31 mouse cellular contexts compared by ENCODE assay signal in the genomic region with DNA sequence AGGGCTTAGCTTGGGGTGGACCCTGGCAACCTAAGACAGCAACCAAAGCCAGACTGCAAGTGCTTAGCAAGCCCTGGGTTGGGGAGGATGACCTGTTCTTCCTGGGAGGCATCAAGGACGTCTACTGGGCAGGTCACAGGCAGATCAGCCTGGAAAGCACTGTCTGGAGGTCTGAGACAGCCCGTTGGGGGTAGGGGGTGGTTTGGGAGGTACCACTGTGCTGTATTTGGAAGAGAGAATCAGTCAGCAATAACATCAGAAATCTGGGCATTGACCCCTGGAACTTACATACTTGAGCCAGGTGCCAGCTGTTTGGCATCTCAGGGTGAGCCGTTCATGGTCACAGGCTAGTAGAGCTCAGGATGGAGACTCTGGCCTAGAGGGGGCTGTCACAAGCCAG. TPM values are rescaled to one million over a fixed set of nuclear protein-coding genes. Genes with fewer than 3 reads are reported as not detected.
"Had no signal": no experiment of that assay in that cellular context is flagged by ENCODE, and none has a peak within 500 bp of the region (broad histone marks: within the 10 kb centered on the region; RNA-seq: fewer than 3 reads in every experiment).

No protein-coding gene starts in this region.

- H3K36me3 ChIP-seq: forebrain, embryonic 15.5 days; heart, embryonic 13.5 days; heart, embryonic 15.5 days; hindbrain, embryonic 13.5 days; hindbrain, embryonic 15.5 days; kidney, embryonic 15.5 days; limb, embryonic 13.5 days; limb, embryonic 15.5 days had no signal

- H3K9ac ChIP-seq: forebrain, embryonic 15.5 days; forebrain, postnatal 0 days; heart, embryonic 13.5 days; heart, embryonic 15.5 days; hindbrain, embryonic 13.5 days; hindbrain, embryonic 15.5 days; kidney, embryonic 15.5 days; limb, embryonic 13.5 days; limb, embryonic 15.5 days had no signal

- H3K4me1 ChIP-seq: forebrain, embryonic 15.5 days; heart, embryonic 13.5 days; heart, embryonic 15.5 days; hindbrain, embryonic 13.5 days; hindbrain, embryonic 15.5 days; limb, embryonic 15.5 days had no signal

- ATAC-seq: forebrain, embryonic 15.5 days; forebrain, postnatal 0 days; hindbrain, postnatal 0 days; intestine, embryonic 16.5 days had no signal

- H3K27me3 ChIP-seq: forebrain, embryonic 15.5 days; heart, embryonic 15.5 days; hindbrain, embryonic 13.5 days; hindbrain, embryonic 15.5 days; kidney, embryonic 15.5 days; limb, embryonic 13.5 days; limb, embryonic 15.5 days had no signal

- H3K9me3 ChIP-seq: forebrain, embryonic 15.5 days; heart, embryonic 13.5 days; heart, embryonic 15.5 days; hindbrain, embryonic 13.5 days; hindbrain, embryonic 15.5 days; kidney, embryonic 15.5 days; limb, embryonic 13.5 days; limb, embryonic 15.5 days had no signal

- DNase-seq: forebrain, postnatal 0 days; gastrocnemius, postnatal 14 days; gastrocnemius, postnatal 36 days; heart, adult 18-20 months; heart, postnatal 14 days; heart, postnatal 36 days; kidney, adult 11 months; kidney, adult 2 months; kidney, adult 9 months; kidney, postnatal 14 days; kidney, postnatal 36 days; layer of hippocampus, adult 9-11 months; layer of hippocampus, postnatal 36 days; left cerebral cortex, postnatal 4 days had no signal

- H3K27ac ChIP-seq: forebrain, embryonic 15.5 days; heart, embryonic 13.5 days; heart, embryonic 15.5 days; hindbrain, embryonic 13.5 days; hindbrain, embryonic 15.5 days; hindbrain, postnatal 0 days; kidney, embryonic 15.5 days; kidney, postnatal 0 days; limb, embryonic 13.5 days; limb, embryonic 15.5 days had no signal

- H3K4me3 ChIP-seq: forebrain, embryonic 15.5 days; heart, embryonic 13.5 days; heart, embryonic 15.5 days; hindbrain, embryonic 13.5 days; hindbrain, embryonic 15.5 days; kidney, embryonic 15.5 days; limb, embryonic 13.5 days; limb, embryonic 15.5 days had no signal

- H3K4me2 ChIP-seq: forebrain, embryonic 15.5 days; heart, embryonic 11.5 days; heart, embryonic 13.5 days; heart, embryonic 15.5 days; hindbrain, embryonic 13.5 days; hindbrain, embryonic 15.5 days; kidney, embryonic 15.5 days; limb, embryonic 13.5 days; limb, embryonic 15.5 days had no signal

RNA-seq across cellular contexts. Expression of gene Prr23a1, which starts 26.2 kb away (rescaled TPM):
- polyA plus RNA-seq: forebrain, embryonic 15.5 days; gonadal fat pad, adult 2 months; heart, embryonic 11.5 days; heart, embryonic 13.5 days; heart, embryonic 15.5 days; heart, postnatal 0 days; hindbrain, embryonic 11.5 days; hindbrain, embryonic 13.5 days; hindbrain, postnatal 0 days; intestine, embryonic 16.5 days; kidney, adult 2 months; kidney, embryonic 15.5 days; kidney, postnatal 0 days; large intestine, adult 2 months; limb, embryonic 11.5 days; limb, embryonic 13.5 days; limb, embryonic 15.5 days had no signal

RNA-seq across cellular contexts. Expression of gene Prr23a2, which starts 40.2 kb away (rescaled TPM):
- polyA plus RNA-seq: forebrain, embryonic 15.5 days; forebrain, postnatal 0 days; gonadal fat pad, adult 2 months; heart, embryonic 11.5 days; heart, embryonic 13.5 days; heart, embryonic 15.5 days; heart, postnatal 0 days; hindbrain, embryonic 11.5 days; hindbrain, embryonic 13.5 days; hindbrain, embryonic 15.5 days; hindbrain, postnatal 0 days; intestine, embryonic 16.5 days; kidney, adult 2 months; kidney, embryonic 15.5 days; kidney, postnatal 0 days; large intestine, adult 2 months; limb, embryonic 11.5 days; limb, embryonic 13.5 days; limb, embryonic 15.5 days had no signal

RNA-seq across cellular contexts. Expression of gene Prr23a3, which starts 48.5 kb away (rescaled TPM):
- polyA plus RNA-seq: forebrain, embryonic 15.5 days; forebrain, postnatal 0 days; gonadal fat pad, adult 2 months; heart, embryonic 11.5 days; heart, embryonic 13.5 days; heart, embryonic 15.5 days; heart, postnatal 0 days; hindbrain, embryonic 11.5 days; hindbrain, embryonic 13.5 days; hindbrain, embryonic 15.5 days; hindbrain, postnatal 0 days; intestine, embryonic 16.5 days; kidney, adult 2 months; kidney, embryonic 15.5 days; kidney, postnatal 0 days; large intestine, adult 2 months; limb, embryonic 11.5 days; limb, embryonic 15.5 days had no signal
